Mouse (Mus musculus) retina, postnatal 7 days (tissue): ENCODE measurements around the gene 2900011O08Rik.

Source experiments
- DNase-seq: peaks from one replicate; pipeline ENCODE4 v3.0.0-alpha.2; 2012; ENCODE audit warnings: low read depth, low spot score

The 2900011O08Rik gene

GRCm38 (mm10) chr16:14004170-14004569 lies 17.8 kb downstream of the 2900011O08Rik start:
- DNase-seq, result no peak

GRCm38 (mm10) chr16:14004726-14005125 lies 18.3 kb downstream of the 2900011O08Rik start:
- no peak for DNase-seq

DNA sequence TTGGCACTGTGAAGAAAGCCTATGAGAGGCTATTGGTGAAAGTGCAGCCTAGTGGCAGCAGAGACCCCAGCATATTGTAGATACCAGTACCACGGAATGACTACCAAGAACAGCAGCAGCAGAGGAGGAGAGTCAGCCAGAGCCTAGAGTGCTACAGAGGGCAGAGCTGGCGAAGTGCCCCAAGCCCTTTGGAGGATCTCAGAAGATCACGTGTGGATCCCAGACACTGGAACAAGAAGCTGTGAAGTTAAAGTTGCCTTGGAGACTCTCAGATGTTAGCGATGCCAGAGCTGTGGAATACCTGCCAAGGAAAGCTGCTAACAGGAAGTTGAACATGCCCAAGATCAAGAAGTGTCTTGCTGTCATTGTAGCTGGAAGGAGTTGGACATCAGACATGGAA lies 18.9 kb downstream of the 2900011O08Rik start:
- no peak for DNase-seq

- no peak for DNase-seq
Observed at GRCm38 (mm10) chr16:14008081-14008480, 21.7 kb downstream of the 2900011O08Rik start.

- no peak for DNase-seq
Observed at GRCm38 (mm10) chr16:14008708-14009107, 22.3 kb downstream of the 2900011O08Rik start.

DNA sequence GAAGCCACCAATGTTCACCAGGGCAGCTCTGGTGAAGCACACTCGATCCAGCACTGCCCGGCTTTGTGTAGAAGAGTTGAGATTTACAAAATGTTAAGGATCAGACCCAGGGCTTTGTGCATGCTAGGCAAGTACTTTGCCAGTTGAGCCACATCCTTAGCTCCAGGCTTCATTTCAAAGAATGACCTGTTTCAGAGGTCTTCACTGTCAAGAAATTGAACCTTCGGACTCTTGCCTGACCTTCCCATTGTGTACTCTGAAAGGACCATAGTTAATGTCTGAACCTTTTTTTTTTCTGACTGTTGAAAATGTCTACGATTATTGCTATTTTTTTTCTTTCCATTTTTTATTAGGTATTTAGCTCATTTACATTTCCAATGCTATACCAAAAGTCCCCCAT lies 23.6 kb downstream of the 2900011O08Rik start:
- no peak for DNase-seq

- DNase-seq, result no peak
Observed at GRCm38 (mm10) chr16:14017306-14017705, 30.9 kb downstream of the 2900011O08Rik start.

- DNase-seq, result no peak
Observed at GRCm38 (mm10) chr16:14021166-14021822, 34.9 kb downstream of the 2900011O08Rik start.

- DNase-seq, result no peak
Observed at GRCm38 (mm10) chr16:14025091-14025990, 38.9 kb downstream of the 2900011O08Rik start.

GRCm38 (mm10) chr16:14029072-14029471 lies 42.7 kb downstream of the 2900011O08Rik start:
- no peak for DNase-seq

GRCm38 (mm10) chr16:14029851-14030250 lies 43.4 kb downstream of the 2900011O08Rik start:
- DNase-seq, result no peak

GRCm38 (mm10) chr16:14030650-14031049 lies 44.2 kb downstream of the 2900011O08Rik start:
- no peak for DNase-seq

GRCm38 (mm10) chr16:14033076-14033475 lies 46.7 kb downstream of the 2900011O08Rik start:
- DNase-seq, result no peak

GRCm38 (mm10) chr16:14042421-14042820 lies 56.0 kb downstream of the 2900011O08Rik start:
- DNase-seq, result no peak

DNA sequence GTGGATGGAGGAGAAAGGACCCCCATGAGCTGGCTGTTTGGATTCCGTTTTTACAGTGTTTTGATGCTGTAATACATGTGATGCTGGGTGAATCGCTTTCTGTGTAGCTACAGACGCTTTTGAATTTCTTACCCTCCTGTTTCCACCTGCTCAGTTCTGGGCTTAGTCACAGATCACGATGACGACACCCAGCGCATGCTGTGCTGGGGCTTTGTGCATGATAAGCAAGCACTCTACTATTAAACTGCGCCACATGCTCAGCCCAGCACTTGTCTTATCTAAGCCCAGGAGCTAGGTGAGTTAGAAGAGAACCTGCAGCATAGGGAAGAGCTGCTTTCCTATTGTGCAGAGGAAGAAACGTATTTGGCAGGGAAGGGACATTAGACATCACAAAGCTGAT lies 58.3 kb downstream of the 2900011O08Rik start:
- no peak for DNase-seq

GRCm38 (mm10) chr16:14046224-14046756 lies 59.9 kb downstream of the 2900011O08Rik start:
- DNase-seq, result no peak

GRCm38 (mm10) chr16:14052221-14052620 lies 65.8 kb downstream of the 2900011O08Rik start:
- no peak for DNase-seq

- no peak for DNase-seq
Observed at GRCm38 (mm10) chr16:14053116-14053515, 66.7 kb downstream of the 2900011O08Rik start.

GRCm38 (mm10) chr16:14055271-14055670 lies 68.9 kb downstream of the 2900011O08Rik start:
- no peak for DNase-seq

DNA sequence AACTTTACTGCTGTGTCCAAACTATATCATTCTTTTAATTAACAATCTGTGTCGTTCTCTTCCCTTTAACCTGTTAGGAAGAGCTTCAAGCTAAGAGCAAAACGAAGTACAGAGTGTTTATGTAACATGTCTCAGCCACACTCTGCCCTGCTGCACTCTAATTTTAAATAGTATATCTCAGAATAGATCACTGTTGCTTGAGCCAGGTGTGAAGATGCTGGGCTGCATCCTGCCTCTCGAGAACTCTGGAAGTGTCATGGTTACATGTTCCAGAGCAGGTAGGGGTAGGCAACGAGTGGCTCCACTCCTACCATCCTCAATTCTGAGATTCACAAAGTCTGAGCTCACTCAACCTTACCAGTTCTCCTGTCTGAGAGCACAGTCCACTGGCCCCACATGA lies 70.3 kb downstream of the 2900011O08Rik start:
- DNase-seq, result no peak

- DNase-seq, result no peak
Observed at GRCm38 (mm10) chr16:14058541-14058940, 72.1 kb downstream of the 2900011O08Rik start.

- no peak for DNase-seq
Observed at GRCm38 (mm10) chr16:14059118-14059854, 72.9 kb downstream of the 2900011O08Rik start.
